Mouse (Mus musculus) spleen, adult 2 months (tissue): ENCODE results near the gene Nags. TPM values are rescaled to one million over a fixed set of nuclear protein-coding genes. Genes with fewer than 3 reads are reported as not detected.

Experiments used
- DNase-seq, 2 experiments: peaks; one replicate each; pipeline versions ENCODE4 v3.0.0 to v3.0.0-alpha.2; 2012 to 2021; ENCODE audit warnings: low spot score in 2 of 2, low read depth in 1 of 2
- H3K27ac ChIP-seq: fragments of 200-500 bp; 2 replicates; pipeline ENCODE4 v1.5.1; 2012; ENCODE audit warnings: low read length, inconsistent platforms; ENCODE audit not compliant: insufficient read depth
- H3K27me3 ChIP-seq: fragments of 200-500 bp; 2 replicates; pipeline ENCODE4 v1.6.1; 2012; ENCODE audit warnings: mild to moderate bottlenecking, moderate library complexity, low read length, inconsistent platforms; ENCODE audit not compliant: control insufficient read depth, insufficient read depth
- H3K36me3 ChIP-seq: fragments of 200-500 bp; 2 replicates; pipeline ENCODE4 v1.6.1; 2012; ENCODE audit warnings: mild to moderate bottlenecking, low read length, inconsistent platforms; ENCODE audit not compliant: control insufficient read depth, insufficient read depth
- H3K4me1 ChIP-seq: fragments of 200-500 bp; 2 replicates; pipeline ENCODE4 v1.6.1; 2011; ENCODE audit warnings: inconsistent platforms; ENCODE audit not compliant: control insufficient read depth, insufficient read depth, insufficient read length
- H3K4me3 ChIP-seq: fragments of 200-500 bp; 2 replicates; pipeline ENCODE4 v1.5.1; 2011; ENCODE audit warnings: mild to moderate bottlenecking, inconsistent platforms; ENCODE audit not compliant: insufficient read depth, insufficient read length; ENCODE audit errors: extremely low read depth
- CTCF ChIP-seq: fragments of 200-500 bp; IDR thresholded peaks from 2 replicates; pipeline ENCODE4 v1.5.1; 2011; ENCODE audit warnings: mild to moderate bottlenecking, inconsistent platforms; ENCODE audit not compliant: insufficient read depth, insufficient read length, insufficient replicate concordance; ENCODE audit errors: extremely low read depth
- POLR2A ChIP-seq: fragments of 200-500 bp; IDR thresholded peaks from 2 replicates; pipeline ENCODE4 v1.6.1; 2011; ENCODE audit warnings: low read depth, low read length, inconsistent platforms
- WGBS: fragments of 180-500 bp; shearing (Covaris S2); methylation state at CpG from one replicate; pipeline ENCODE4 v1.1.7; 2018; 5-methylcytosine and 5-hydroxymethylcytosine counted together
- polyA plus RNA-seq: library from polyadenylated mRNA; depleted of rRNA; stranded (reverse); fragments of >200 nt; gene quantifications from 2 replicates; pipeline ENCODE4 v1.2.3, GENCODE M21; 2012

Gene Nags
- polyA plus RNA-seq, 1 experiment = 0.20 TPM

GRCm38 (mm10) chr11:102107732-102108131 lies 37.6 kb upstream of the Nags start, which contains the start of gene Pyy:
TSS of gene Pyy (minus strand) at chr11:102107832.
- Histone ChIP-seq H3K36me3 (no peaks in the 10 kb centered on the region), H3K4me1 (no peaks in the 10 kb centered on the region), H3K27ac (no peak within 1 kb of the TSS), H3K27me3 (peaks cover 3% of the 10 kb centered on the region), H3K4me3 (no peak within 1 kb of the TSS)
- no peak for TF ChIP-seq POLR2A
- no peak for TF ChIP-seq CTCF
- WGBS = 17% methylated on average over 9 of the region's 9 CpGs
- DNase-seq = no peak

- Histone ChIP-seq H3K36me3 (no peaks in the 10 kb centered on the region), H3K27ac (no peak overlapping the region), H3K4me1 (no peaks in the 10 kb centered on the region), H3K4me3 (no peak overlapping the region), H3K27me3 (peaks cover 3% of the 10 kb centered on the region)
- TF ChIP-seq POLR2A (no peak), CTCF (no peak)
- 87% methylated on average over 5 of the region's 5 CpGs for WGBS
- no peak for DNase-seq
Observed at GRCm38 (mm10) chr11:102111576-102111975, 33.7 kb upstream of the Nags start.

GRCm38 (mm10) chr11:102116241-102116640 lies 29.1 kb upstream of the Nags start:
- Histone ChIP-seq H3K4me3 (no peak overlapping the region), H3K4me1 (no peaks in the 10 kb centered on the region), H3K27ac (no peak overlapping the region), H3K27me3 (no peaks in the 10 kb centered on the region), H3K36me3 (no peaks in the 10 kb centered on the region)
- 68% methylated on average over 8 of the region's 8 CpGs for WGBS
- no peak for DNase-seq
- no peak for TF ChIP-seq CTCF
- TF ChIP-seq POLR2A = no peak

GRCm38 (mm10) chr11:102117386-102117785 lies 27.9 kb upstream of the Nags start:
- no peak overlapping the region for H3K27ac ChIP-seq

GRCm38 (mm10) chr11:102134516-102134915 lies 10.8 kb upstream of the Nags start:
- H3K27me3 ChIP-seq = no peaks in the 10 kb centered on the region
- H3K4me1 ChIP-seq = no peaks in the 10 kb centered on the region
- TF ChIP-seq CTCF (no peak), POLR2A (no peak)
- H3K36me3 ChIP-seq = no peaks in the 10 kb centered on the region
- 57% methylated on average over 4 of the region's 4 CpGs for WGBS
- no peak for DNase-seq
- H3K27ac ChIP-seq = no peak overlapping the region
- H3K4me3 ChIP-seq = no peak overlapping the region

More at GRCm38 (mm10) chr11:102117386-102117785, 27.9 kb upstream of the Nags start:
- H3K4me1 ChIP-seq = no peaks in the 10 kb centered on the region
- TF ChIP-seq POLR2A (no peak), CTCF (no peak)
- no peaks in the 10 kb centered on the region for H3K27me3 ChIP-seq
- no peak for DNase-seq
- WGBS = 84% methylated on average over 6 of the region's 6 CpGs
- no peaks in the 10 kb centered on the region for H3K36me3 ChIP-seq
- H3K4me3 ChIP-seq = no peak overlapping the region

- H3K27me3 ChIP-seq = no peaks in the 10 kb centered on the region
- H3K27ac ChIP-seq = no peak overlapping the region
- DNase-seq = peak in 1 of 2 experiments; percentile 30
- H3K4me1 ChIP-seq = no peaks in the 10 kb centered on the region
- no peak overlapping the region for H3K4me3 ChIP-seq
- TF ChIP-seq POLR2A (no peak), CTCF (no peak)
- WGBS = 26% methylated on average over 13 of the region's 13 CpGs
- H3K36me3 ChIP-seq = no peaks in the 10 kb centered on the region
Observed at GRCm38 (mm10) chr11:102137625-102138446, 7.5 kb upstream of the Nags start.

GRCm38 (mm10) chr11:102138447-102138740 lies 6.9 kb upstream of the Nags start:
- WGBS = 2% methylated on average over 18 of the region's 18 CpGs
- Histone ChIP-seq H3K4me1 (no peaks in the 10 kb centered on the region), H3K4me3 (no peak overlapping the region), H3K36me3 (no peaks in the 10 kb centered on the region), H3K27me3 (0 out of 2 replicates have a peak, but pooled peaks cover under 1% of the 10 kb centered on the region), H3K27ac (no peak overlapping the region)
- peak; percentile 27 to 51 for DNase-seq
- TF ChIP-seq CTCF (peak; percentile 80), POLR2A (no peak)
